Mouse (Mus musculus) left cerebral cortex, postnatal 4 days (tissue): ENCODE measurements at regions not wholly inside any gene's neighbourhood (a gene's known extent, or its start where the extent isn't known, plus 50 kb on each side); places are given as distances from the start of the nearest gene placed in this dataset.
"Not testable (repeated sequence)": the region's sequence is repeated elsewhere in the genome, so short reads cannot be mapped to it uniquely, and the experiment has no call there.

Experiments
- DNase-seq: peaks from one replicate; pipeline ENCODE4 v3.0.0-alpha.2; 2022
- intact Hi-C: fragments of 180-260 bp; cut with DNase I; formaldehyde crosslinking; loops from one replicate; pipeline ENCODE4 v1.15.1; 2025

- intact Hi-C loops, result no loop called here
- peak; percentile 11 for DNase-seq
Observed at GRCm38 (mm10) chr11:111929366-111929765, 852.7 kb upstream of the Sox9 start.

- intact Hi-C loops, result no loop called here
- no peak for DNase-seq
Observed at GRCm38 (mm10) chr11:111932052-111932451, 850.0 kb upstream of the Sox9 start.

GRCm38 (mm10) chr11:111944282-111944681 lies 837.7 kb upstream of the Sox9 start:
- intact Hi-C loops, result no loop called here
- no peak for DNase-seq

GRCm38 (mm10) chr11:111945806-111946205 lies 836.2 kb upstream of the Sox9 start:
- no peak for DNase-seq
- intact Hi-C loops, result no loop called here

- DNase-seq, result no peak
- intact Hi-C loops, result no loop called here
Observed at GRCm38 (mm10) chr11:111947671-111948070, 834.4 kb upstream of the Sox9 start.

GRCm38 (mm10) chr11:111953421-111953820 lies 828.6 kb upstream of the Sox9 start:
- intact Hi-C loops, result no loop called here
- no peak for DNase-seq

GRCm38 (mm10) chr11:111957721-111958287 lies 824.2 kb upstream of the Sox9 start:
- DNase-seq, result no peak
- intact Hi-C loops, result no loop called here

- intact Hi-C loops, result no loop called here
- DNase-seq, result peak; percentile 56
Observed at GRCm38 (mm10) chr11:111961047-111961837, 820.8 kb upstream of the Sox9 start.

- no peak for DNase-seq
Observed at GRCm38 (mm10) chr11:111961846-111962245, 820.2 kb upstream of the Sox9 start.

GRCm38 (mm10) chr11:111964066-111964465 lies 818.0 kb upstream of the Sox9 start:
- peak; percentile 33 for DNase-seq
- intact Hi-C loops, result no loop called here

More at GRCm38 (mm10) chr11:111961846-111962245, 820.2 kb upstream of the Sox9 start:
- intact Hi-C loops, result no loop called here

- no peak for DNase-seq
Observed at GRCm38 (mm10) chr11:111966401-111966800, 815.6 kb upstream of the Sox9 start.

GRCm38 (mm10) chr11:111971001-111971400 lies 811.0 kb upstream of the Sox9 start:
- intact Hi-C loops, result no loop called here
- no peak for DNase-seq

More at GRCm38 (mm10) chr11:111966401-111966800, 815.6 kb upstream of the Sox9 start:
- intact Hi-C loops, result no loop called here

- DNase-seq, result no peak
- intact Hi-C loops, result no loop called here
Observed at GRCm38 (mm10) chr11:111978667-111979066, 803.4 kb upstream of the Sox9 start.

- intact Hi-C loops, result no loop called here
- no peak for DNase-seq
Observed at GRCm38 (mm10) chr11:111996395-111996794, 785.6 kb upstream of the Sox9 start.

GRCm38 (mm10) chr11:112010848-112011247 lies 771.2 kb upstream of the Sox9 start:
- DNase-seq, intact Hi-C loops: not testable (repeated sequence)

GRCm38 (mm10) chr11:112017906-112018305 lies 764.1 kb upstream of the Sox9 start:
- no peak for DNase-seq
- intact Hi-C loops, result no loop called here

GRCm38 (mm10) chr11:112028031-112028430 lies 754.0 kb upstream of the Sox9 start:
- no peak for DNase-seq
- intact Hi-C loops, result no loop called here

GRCm38 (mm10) chr11:112038741-112039140 lies 743.3 kb upstream of the Sox9 start:
- intact Hi-C loops, result no loop called here
- no peak for DNase-seq

GRCm38 (mm10) chr11:112044455-112044854 lies 737.6 kb upstream of the Sox9 start:
- intact Hi-C loops, result no loop called here
- DNase-seq, result no peak

GRCm38 (mm10) chr11:112045353-112045752 lies 736.7 kb upstream of the Sox9 start:
- intact Hi-C loops, result no loop called here
- DNase-seq, result no peak

GRCm38 (mm10) chr11:112050362-112050761 lies 731.7 kb upstream of the Sox9 start:
- intact Hi-C loops, result no loop called here
- DNase-seq, result no peak

GRCm38 (mm10) chr11:112055591-112055990 lies 726.4 kb upstream of the Sox9 start:
- intact Hi-C loops, result no loop called here
- DNase-seq, result peak; percentile 30
